Mouse (Mus musculus): ENCODE results near the gene Psmd14. TPM values are rescaled to one million over a fixed set of nuclear protein-coding genes. Genes with fewer than 3 reads are reported as not detected.

Gene Psmd14
- polyA plus RNA-seq, 1 experiment from 2014 or later = 197 TPM

- no peak; the same call in 1 of the 2 replicates for ATAC-seq (ENCODE audit: insufficient number of reproducible peaks, insufficient read depth, low FRiP score, low TSS enrichment, low read depth)
- peak overlapping the region; percentile 23 for H3K4me3 ChIP-seq (replicated peaks)
- H3K4me2 ChIP-seq = peak overlapping the region; percentile 39
- no peak overlapping the region for H3K9ac ChIP-seq (replicated peaks)
- H3K27ac ChIP-seq = no peak overlapping the region
- H3K27me3 ChIP-seq = peaks cover 81% of the 10 kb centered on the region
- H3K9me3 ChIP-seq = no peaks in the 10 kb centered on the region
- under 1% methylated on average over 39 of the region's 39 CpGs for WGBS
- no peaks in the 10 kb centered on the region for H3K36me3 ChIP-seq
- H3K4me1 ChIP-seq (replicated peaks) = peaks cover 35% of the 10 kb centered on the region
Measured at GRCm38 (mm10) chr2:61805541-61806345, 94.2 kb downstream of the Psmd14 start.

- no peak for ATAC-seq (ENCODE audit: insufficient number of reproducible peaks, insufficient read depth, low FRiP score, low TSS enrichment, low read depth)
- Histone ChIP-seq H3K27me3 (peaks cover 87% of the 10 kb centered on the region), H3K9ac (replicated peaks) (no peak overlapping the region), H3K27ac (no peak overlapping the region), H3K4me1 (replicated peaks) (peaks cover 36% of the 10 kb centered on the region), H3K4me2 (no peak overlapping the region), H3K9me3 (no peaks in the 10 kb centered on the region), H3K36me3 (no peaks in the 10 kb centered on the region), H3K4me3 (replicated peaks) (no peak overlapping the region)
- WGBS = 0% methylated on average over 3 of the region's 3 CpGs
Measured at GRCm38 (mm10) chr2:61806346-61806825, 94.9 kb downstream of the Psmd14 start.

GRCm38 (mm10) chr2:61807151-61807550 is 95.7 kb downstream of the Psmd14 start:
- WGBS = 0% methylated on average over 22 of the region's 22 CpGs
- Histone ChIP-seq H3K9me3 (no peaks in the 10 kb centered on the region), H3K27me3 (peaks cover 88% of the 10 kb centered on the region), H3K9ac (replicated peaks) (no peak overlapping the region), H3K36me3 (no peaks in the 10 kb centered on the region), H3K4me2 (peak overlapping the region; percentile 37), H3K4me1 (replicated peaks) (peaks cover 39% of the 10 kb centered on the region), H3K27ac (no peak overlapping the region), H3K4me3 (replicated peaks) (peak overlapping the region; percentile 21)
- ATAC-seq (ENCODE audit: insufficient number of reproducible peaks, insufficient read depth, low FRiP score, low TSS enrichment, low read depth) = no peak

- H3K9ac ChIP-seq (replicated peaks) = no peak overlapping the region
- no peak overlapping the region for H3K4me3 ChIP-seq (replicated peaks)
- H3K9me3 ChIP-seq = no peaks in the 10 kb centered on the region
- ATAC-seq (ENCODE audit: insufficient number of reproducible peaks, insufficient read depth, low FRiP score, low TSS enrichment, low read depth) = no peak
- H3K4me2 ChIP-seq = no peak overlapping the region
- H3K4me1 ChIP-seq (replicated peaks) = peaks cover 35% of the 10 kb centered on the region
- WGBS = 17% methylated on average over 2 of the region's 2 CpGs
- H3K27ac ChIP-seq = no peak overlapping the region
- H3K27me3 ChIP-seq = peaks cover 88% of the 10 kb centered on the region
- H3K36me3 ChIP-seq = no peaks in the 10 kb centered on the region
Measured at GRCm38 (mm10) chr2:61807781-61808180, 96.3 kb downstream of the Psmd14 start.

- peaks cover 25% of the 10 kb centered on the region for H3K4me1 ChIP-seq (replicated peaks)
- WGBS = 2% methylated on average over 6 of the region's 6 CpGs
Measured at GRCm38 (mm10) chr2:61808776-61809175, 97.3 kb downstream of the Psmd14 start.

GRCm38 (mm10) chr2:61809381-61809780 is 97.9 kb downstream of the Psmd14 start:
- peaks cover 81% of the 10 kb centered on the region for H3K27me3 ChIP-seq

More at GRCm38 (mm10) chr2:61808776-61809175, 97.3 kb downstream of the Psmd14 start:
- Histone ChIP-seq H3K9me3 (no peaks in the 10 kb centered on the region), H3K27ac (no peak overlapping the region), H3K27me3 (peaks cover 82% of the 10 kb centered on the region), H3K4me3 (replicated peaks) (no peak overlapping the region), H3K36me3 (no peaks in the 10 kb centered on the region), H3K9ac (replicated peaks) (no peak overlapping the region), H3K4me2 (no peak overlapping the region)
- ATAC-seq (ENCODE audit: insufficient number of reproducible peaks, insufficient read depth, low FRiP score, low TSS enrichment, low read depth) = no peak

GRCm38 (mm10) chr2:61810751-61811150 is 99.3 kb downstream of the Psmd14 start:
- Histone ChIP-seq H3K4me3 (replicated peaks) (no peak overlapping the region), H3K36me3 (no peaks in the 10 kb centered on the region), H3K9me3 (no peaks in the 10 kb centered on the region), H3K4me1 (replicated peaks) (peaks cover 12% of the 10 kb centered on the region), H3K9ac (replicated peaks) (no peak overlapping the region), H3K27ac (no peak overlapping the region), H3K27me3 (peaks cover 75% of the 10 kb centered on the region), H3K4me2 (no peak overlapping the region)
- WGBS = 30% methylated on average over 4 of the region's 4 CpGs
- no peak for ATAC-seq (ENCODE audit: insufficient number of reproducible peaks, insufficient read depth, low FRiP score, low TSS enrichment, low read depth)

More at GRCm38 (mm10) chr2:61809381-61809780, 97.9 kb downstream of the Psmd14 start:
- Histone ChIP-seq H3K4me2 (no peak overlapping the region), H3K4me3 (replicated peaks) (no peak overlapping the region), H3K4me1 (replicated peaks) (peaks cover 22% of the 10 kb centered on the region), H3K9me3 (no peaks in the 10 kb centered on the region), H3K9ac (replicated peaks) (no peak overlapping the region), H3K36me3 (no peaks in the 10 kb centered on the region), H3K27ac (no peak overlapping the region)
- WGBS = 2% methylated on average over 1 of the region's 1 CpGs
- ATAC-seq (ENCODE audit: insufficient number of reproducible peaks, insufficient read depth, low FRiP score, low TSS enrichment, low read depth) = no peak

GRCm38 (mm10) chr2:61811163-61811506 is 99.6 kb downstream of the Psmd14 start:
- Histone ChIP-seq H3K4me1 (replicated peaks) (peaks cover 12% of the 10 kb centered on the region; the same call in 1 of the 2 replicates), H3K9ac (replicated peaks) (peak overlapping the region; percentile 74; the same call in 1 of the 2 replicates), H3K9me3 (no peaks in the 10 kb centered on the region), H3K4me3 (replicated peaks) (peak overlapping the region; percentile 55), H3K27me3 (peaks cover 74% of the 10 kb centered on the region), H3K4me2 (peak overlapping the region; percentile 91), H3K36me3 (no peaks in the 10 kb centered on the region), H3K27ac (no peak overlapping the region)
- no peak for ATAC-seq (ENCODE audit: insufficient number of reproducible peaks, insufficient read depth, low FRiP score, low TSS enrichment, low read depth)
- WGBS = 2% methylated on average over 8 of the region's 8 CpGs

GRCm38 (mm10) chr2:61811507-61812421 is 100.3 kb downstream of the Psmd14 start:
- no peak overlapping the region for H3K27ac ChIP-seq
- peaks cover 69% of the 10 kb centered on the region for H3K27me3 ChIP-seq
- no peaks in the 10 kb centered on the region for H3K9me3 ChIP-seq
- H3K4me2 ChIP-seq = peak overlapping the region; percentile 91
- ATAC-seq (ENCODE audit: insufficient number of reproducible peaks, insufficient read depth, low FRiP score, low TSS enrichment, low read depth) = peak; percentile 54
- H3K9ac ChIP-seq (replicated peaks) = peak overlapping the region; percentile 74
- H3K36me3 ChIP-seq = no peaks in the 10 kb centered on the region
- peaks cover 12% of the 10 kb centered on the region; the same call in 1 of the 2 replicates for H3K4me1 ChIP-seq (replicated peaks)
- under 1% methylated on average over 121 of the region's 121 CpGs for WGBS
- peak overlapping the region; percentile 55 for H3K4me3 ChIP-seq (replicated peaks)

GRCm38 (mm10) chr2:61812536-61812935 is 101.0 kb downstream of the Psmd14 start:
- ATAC-seq (ENCODE audit: insufficient number of reproducible peaks, insufficient read depth, low FRiP score, low TSS enrichment, low read depth) = no peak
- Histone ChIP-seq H3K9me3 (no peaks in the 10 kb centered on the region), H3K36me3 (no peaks in the 10 kb centered on the region), H3K4me1 (replicated peaks) (peaks cover 7% of the 10 kb centered on the region; the same call in 1 of the 2 replicates), H3K9ac (replicated peaks) (peak overlapping the region; percentile 74; the same call in 1 of the 2 replicates), H3K27me3 (peaks cover 62% of the 10 kb centered on the region), H3K27ac (no peak overlapping the region), H3K4me2 (peak overlapping the region; percentile 91), H3K4me3 (replicated peaks) (peak overlapping the region; percentile 55)
- WGBS = 1% methylated on average over 12 of the region's 12 CpGs

GRCm38 (mm10) chr2:61813106-61813505 is 101.6 kb downstream of the Psmd14 start:
- no peak for ATAC-seq (ENCODE audit: insufficient number of reproducible peaks, insufficient read depth, low FRiP score, low TSS enrichment, low read depth)
- WGBS = 6% methylated on average over 6 of the region's 6 CpGs
- Histone ChIP-seq H3K9ac (replicated peaks) (no peak overlapping the region), H3K27me3 (peaks cover 61% of the 10 kb centered on the region), H3K4me1 (replicated peaks) (peaks cover 7% of the 10 kb centered on the region; the same call in 1 of the 2 replicates), H3K4me2 (no peak overlapping the region), H3K27ac (no peak overlapping the region), H3K9me3 (no peaks in the 10 kb centered on the region), H3K36me3 (no peaks in the 10 kb centered on the region), H3K4me3 (replicated peaks) (no peak overlapping the region)
